ENCODE assay signal across 9 mouse cellular contexts in the genomic region with DNA sequence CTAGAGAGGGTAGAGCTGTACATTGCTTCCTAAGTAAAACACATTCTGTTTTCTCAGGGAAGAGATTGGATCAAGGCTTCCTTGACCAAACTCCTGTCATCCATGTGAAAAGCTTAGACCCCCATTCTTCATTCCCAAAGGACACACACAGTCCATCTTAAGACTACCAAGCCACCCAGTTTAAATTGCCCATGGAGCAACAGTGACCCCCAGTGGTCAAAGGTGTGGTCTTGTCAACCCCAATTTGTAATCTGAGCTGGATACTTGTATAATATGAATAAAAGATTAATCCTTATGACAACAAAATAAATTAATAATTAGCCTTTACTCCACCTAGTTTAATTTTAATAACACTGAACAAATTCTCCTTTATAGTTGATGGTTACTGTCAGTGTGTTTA. TPM values are rescaled to one million over a fixed set of nuclear protein-coding genes. Genes with fewer than 3 reads are reported as not detected.
DNase-seq lines count a peak whose midpoint lies in the region; ATAC-seq lines count a peak whose summit lies in the region.
"Had no signal": no experiment of that assay in that cellular context is flagged by ENCODE, and none has a peak within 500 bp of the region (broad histone marks: within the 10 kb centered on the region; RNA-seq: fewer than 3 reads in every experiment).

No protein-coding gene starts in this region.

- no peaks in the 10 kb centered on the region for H3K27me3 ChIP-seq in neural tube, embryonic 15.5 days (replicated peaks)
- no peaks in the 10 kb centered on the region for H3K27me3 ChIP-seq in forebrain, embryonic 14.5 days (replicated peaks; ENCODE audit: control insufficient read depth, insufficient read depth, low read length)

- no peak overlapping the region for H3K9ac ChIP-seq in neural tube, embryonic 15.5 days (replicated peaks)
- no peak overlapping the region for H3K9ac ChIP-seq in forebrain, embryonic 14.5 days (ENCODE audit: low read length)

- ATAC-seq in neural tube, embryonic 15.5 days (ENCODE audit: low FRiP score): no peak
- ATAC-seq in forebrain, embryonic 14.5 days: no peak

- H3K9me3 ChIP-seq in neural tube, embryonic 15.5 days (replicated peaks): no peaks in the 10 kb centered on the region
- no peaks in the 10 kb centered on the region for H3K9me3 ChIP-seq in forebrain, embryonic 14.5 days (replicated peaks; ENCODE audit: control insufficient read depth, low read length)

- H3K4me2 ChIP-seq in neural tube, embryonic 15.5 days: no peak overlapping the region
- H3K4me2 ChIP-seq in forebrain, embryonic 14.5 days (ENCODE audit: low read length): no peak overlapping the region

- no peaks in the 10 kb centered on the region for H3K36me3 ChIP-seq in neural tube, embryonic 15.5 days
- no peaks in the 10 kb centered on the region for H3K36me3 ChIP-seq in forebrain, embryonic 14.5 days (ENCODE audit: control insufficient read depth, insufficient read depth, low read length)

- H3K27ac ChIP-seq in neural tube, embryonic 15.5 days (replicated peaks): no peak overlapping the region
- no peak overlapping the region for H3K27ac ChIP-seq in forebrain, embryonic 14.5 days (ENCODE audit: low read depth, low read length)

- H3K4me3 ChIP-seq in neural tube, embryonic 15.5 days (replicated peaks): no peak overlapping the region
- H3K4me3 ChIP-seq in forebrain, embryonic 14.5 days (ENCODE audit: low read depth, low read length): no peak overlapping the region

- DNase-seq in cerebellum, postnatal 14 days: peak; percentile 75 to 81
- DNase-seq in cerebellum, adult 8-10 months: no peak
- peak; percentile 61 for DNase-seq in neural tube, embryonic 10.5 days (ENCODE audit: extremely low spot score, low spot score)
- peak; percentile 76 for DNase-seq in forebrain, embryonic 14.5 days (ENCODE audit: low spot score)
- peak; percentile 25 for DNase-seq in layer of hippocampus, adult 9-11 months
- peak; percentile 70 for DNase-seq in mesoderm, embryonic 11.5 days (ENCODE audit: low read depth, low spot score)
- DNase-seq in thymus, postnatal 25 days: no peak

- H3K4me1 ChIP-seq in neural tube, embryonic 15.5 days: no peaks in the 10 kb centered on the region
- H3K4me1 ChIP-seq in forebrain, embryonic 14.5 days (ENCODE audit: control insufficient read depth, insufficient read depth, low read length): no peaks in the 10 kb centered on the region

RNA-seq across cellular contexts. Expression of a gene that starts 24.7 kb away (rescaled TPM):
- 1.7 and 1.9 TPM in 2 replicates for polyA plus RNA-seq in neural tube, embryonic 15.5 days (2015; fragmentation: Nextera tagmentation; extraction: Ambion mirVana)
- polyA plus RNA-seq in forebrain, embryonic 14.5 days (2014; fragmentation: Nextera tagmentation; extraction: Ambion mirVana): 1.6 and 1.7 TPM in 2 replicates
- polyA plus RNA-seq: testis, adult 2 months had no signal

Comparison
In these comparisons a context has a peak if more than half of its experiments do, and no peak if none do; other contexts are left out.
1. DNase-seq: peak in cerebellum, postnatal 14 days (2 of 2), neural tube, embryonic 10.5 days (single experiment), forebrain, embryonic 14.5 days (single experiment), layer of hippocampus, adult 9-11 months (single experiment) and mesoderm, embryonic 11.5 days (single experiment); none in cerebellum, adult 8-10 months (single experiment) and thymus, postnatal 25 days (single experiment).